Mouse (Mus musculus): ENCODE measurements around the gene Sdccag8. TPM values are rescaled to one million over a fixed set of nuclear protein-coding genes. Genes with fewer than 3 reads are reported as not detected.

Gene Sdccag8
- polyA plus RNA-seq, 1 experiment, result 3.9 TPM

DNA sequence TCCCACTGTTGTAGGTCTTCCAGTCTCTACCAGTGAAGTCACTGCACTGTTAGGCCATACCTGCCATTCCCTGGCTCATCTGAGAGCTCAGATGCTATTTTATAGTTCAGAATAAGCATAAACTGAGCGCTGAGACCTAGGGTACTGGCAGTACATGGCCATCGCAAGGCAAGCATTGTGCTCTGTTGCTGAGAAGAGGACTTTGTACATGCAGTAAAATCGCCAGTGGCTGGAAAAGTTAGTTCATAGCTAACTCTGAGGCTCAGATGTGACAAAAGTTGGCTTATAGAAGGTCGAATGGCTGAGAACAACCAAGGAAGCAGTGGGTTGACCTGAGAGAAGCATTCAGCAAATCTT, 180.9 kb downstream of the Sdccag8 start:
- WGBS, result 88% methylated on average over 4 of the region's 4 CpGs
- Histone ChIP-seq H3K4me1 (ENCODE audit: control insufficient read depth, insufficient read depth, low read length) (peaks cover 11% of the 10 kb centered on the region), H3K4me3 (replicated peaks; ENCODE audit: extremely low read depth, low read depth, low read length) (no peak overlapping the region)
- DNase-seq, result no peak
- no peak for TF ChIP-seq CTCF (IDR thresholded peaks at IDR 0.05; ENCODE audit: insufficient read depth, low read length)
- no peak for TF ChIP-seq POLR2A (IDR thresholded peaks at IDR 0.05; ENCODE audit: borderline replicate concordance, extremely low read depth, low read depth, low read length)

- no peak for DNase-seq
- WGBS, result 94% methylated on average over 3 of the region's 3 CpGs
- Histone ChIP-seq H3K4me3 (replicated peaks; ENCODE audit: extremely low read depth, low read depth, low read length) (no peak overlapping the region), H3K4me1 (ENCODE audit: control insufficient read depth, insufficient read depth, low read length) (peaks cover 11% of the 10 kb centered on the region)
- TF ChIP-seq CTCF (IDR thresholded peaks at IDR 0.05; ENCODE audit: insufficient read depth, low read length) (no peak), POLR2A (IDR thresholded peaks at IDR 0.05; ENCODE audit: borderline replicate concordance, extremely low read depth, low read depth, low read length) (no peak)
Observed at GRCm38 (mm10) chr1:176996166-176996565, 181.7 kb downstream of the Sdccag8 start.

DNA sequence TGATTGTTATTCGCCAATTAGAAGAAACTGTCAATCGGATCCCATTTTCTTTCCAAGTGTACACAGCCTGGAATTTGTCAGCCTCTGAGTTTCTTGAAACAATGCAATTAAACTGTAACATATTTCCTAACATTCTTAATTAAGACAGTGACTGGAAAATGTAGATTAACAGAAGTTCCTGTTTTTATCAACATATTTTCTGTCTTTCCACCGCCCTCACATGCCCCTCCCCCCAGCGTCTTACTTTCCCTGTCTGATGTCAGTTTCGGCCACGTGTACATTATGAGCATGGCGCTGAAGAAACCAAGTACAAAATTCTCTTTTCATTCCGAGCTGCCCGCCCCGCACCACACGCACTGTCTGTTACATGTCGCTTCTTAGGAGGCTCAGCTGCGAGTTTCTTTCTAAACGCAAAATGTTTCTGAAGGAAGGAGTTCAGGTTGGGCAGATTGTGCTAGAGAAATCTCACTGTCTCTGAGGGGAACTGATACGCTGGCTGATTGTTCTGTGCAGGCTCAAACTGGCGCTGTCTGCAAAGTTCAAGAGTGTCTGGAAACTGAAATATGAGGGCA, 182.3 kb downstream of the Sdccag8 start:
- 52% methylated on average over 16 of the region's 16 CpGs for WGBS
- no peak for DNase-seq
- no peak for TF ChIP-seq POLR2A (IDR thresholded peaks at IDR 0.05; ENCODE audit: borderline replicate concordance, extremely low read depth, low read depth, low read length)
- no peak for TF ChIP-seq CTCF (IDR thresholded peaks at IDR 0.05; ENCODE audit: insufficient read depth, low read length)
- Histone ChIP-seq H3K4me1 (ENCODE audit: control insufficient read depth, insufficient read depth, low read length) (peaks cover 9% of the 10 kb centered on the region), H3K4me3 (replicated peaks; ENCODE audit: extremely low read depth, low read depth, low read length) (no peak overlapping the region)

- no peak overlapping the region for H3K4me3 ChIP-seq (replicated peaks; ENCODE audit: extremely low read depth, low read depth, low read length)
- 77% methylated on average over 6 of the region's 6 CpGs for WGBS
- H3K4me1 ChIP-seq (ENCODE audit: control insufficient read depth, insufficient read depth, low read length), result peaks cover 9% of the 10 kb centered on the region
- no peak for DNase-seq
- TF ChIP-seq CTCF (IDR thresholded peaks at IDR 0.05; ENCODE audit: insufficient read depth, low read length), result no peak
- TF ChIP-seq POLR2A (IDR thresholded peaks at IDR 0.05; ENCODE audit: borderline replicate concordance, extremely low read depth, low read depth, low read length), result no peak
Observed at GRCm38 (mm10) chr1:176997254-176997653, 182.8 kb downstream of the Sdccag8 start.

DNA sequence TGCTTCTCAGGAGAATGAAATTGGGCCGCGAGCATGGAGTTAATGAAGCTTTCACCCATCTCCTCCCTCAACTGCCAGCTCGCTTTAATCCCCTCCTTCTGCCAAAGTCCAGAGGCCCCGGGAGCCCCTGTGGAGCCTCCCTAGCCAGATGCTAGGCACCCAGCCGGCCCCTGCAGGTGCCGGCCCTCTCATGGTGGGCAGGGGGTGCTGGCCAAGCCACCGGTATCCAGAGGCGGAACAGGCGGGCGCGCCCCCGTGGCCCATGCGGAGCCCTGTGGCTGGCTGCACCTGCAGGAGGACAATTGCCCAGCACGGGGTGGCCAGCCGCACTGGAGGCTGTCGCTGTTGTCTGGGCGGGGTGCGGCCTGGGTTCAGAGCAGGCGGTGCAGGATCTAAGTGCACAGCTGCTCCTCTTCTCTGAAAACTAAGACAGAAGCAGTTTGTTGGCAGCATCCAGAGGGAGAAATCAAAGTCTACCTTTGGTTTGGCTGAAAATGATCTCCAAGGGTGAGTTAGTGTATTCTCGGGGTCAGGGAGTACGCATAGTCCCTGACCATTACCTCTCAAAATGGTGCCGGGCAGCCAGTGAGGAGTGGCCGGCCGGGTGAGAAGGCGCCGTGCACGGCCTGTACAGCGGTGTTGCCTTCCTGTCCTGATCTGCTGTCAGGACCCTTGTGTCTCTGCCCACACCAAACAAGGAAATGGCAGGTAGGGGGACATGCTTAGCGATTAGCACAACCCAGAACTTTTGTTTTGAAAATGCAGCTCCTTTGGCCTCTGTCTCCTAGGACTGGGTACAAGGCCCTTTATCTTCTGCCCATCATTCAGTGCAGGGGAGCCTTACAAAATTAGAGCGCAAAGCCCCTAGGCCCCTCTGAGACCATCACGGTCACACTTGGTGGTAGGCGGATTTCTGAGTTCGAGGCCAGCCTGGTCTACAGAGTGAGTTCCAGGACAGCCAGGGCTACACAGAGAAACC, 183.5 kb downstream of the Sdccag8 start:
- H3K4me1 ChIP-seq (ENCODE audit: control insufficient read depth, insufficient read depth, low read length), result peaks cover 9% of the 10 kb centered on the region
- TF ChIP-seq POLR2A (IDR thresholded peaks at IDR 0.05; ENCODE audit: borderline replicate concordance, extremely low read depth, low read depth, low read length), result no peak
- no peak for TF ChIP-seq CTCF (IDR thresholded peaks at IDR 0.05; ENCODE audit: insufficient read depth, low read length)
- H3K4me3 ChIP-seq (replicated peaks; ENCODE audit: extremely low read depth, low read depth, low read length), result no peak overlapping the region
- WGBS, result 77% methylated on average over 33 of the region's 33 CpGs
- no peak for DNase-seq

DNA sequence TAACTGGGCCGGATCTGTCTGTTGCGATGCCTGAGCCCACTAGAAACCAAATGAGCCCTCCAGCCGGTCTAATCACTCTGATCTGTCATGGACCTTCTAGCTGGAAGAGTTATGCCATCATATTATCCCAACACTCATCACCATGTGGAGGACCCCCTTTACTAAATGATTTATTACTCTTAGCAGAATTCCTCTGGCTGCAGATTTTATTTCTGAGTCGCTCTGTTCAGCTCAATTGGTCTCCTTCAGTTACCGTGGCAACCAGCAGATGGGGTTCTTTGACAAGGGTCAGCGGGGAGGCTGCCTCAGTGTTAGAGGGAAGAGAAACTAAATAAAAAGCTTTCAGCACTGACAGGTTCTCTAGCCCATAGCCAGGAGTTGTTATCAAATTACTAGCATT, 184.6 kb downstream of the Sdccag8 start:
- WGBS, result 60% methylated on average over 6 of the region's 6 CpGs
- Histone ChIP-seq H3K4me3 (replicated peaks; ENCODE audit: extremely low read depth, low read depth, low read length) (no peak overlapping the region), H3K4me1 (ENCODE audit: control insufficient read depth, insufficient read depth, low read length) (no peaks in the 10 kb centered on the region)
- no peak for DNase-seq
- 0 out of 2 replicates have a peak, but pooled peaks have one; percentile 7 for TF ChIP-seq CTCF (IDR thresholded peaks at IDR 0.05; ENCODE audit: insufficient read depth, low read length)
- no peak for TF ChIP-seq POLR2A (IDR thresholded peaks at IDR 0.05; ENCODE audit: borderline replicate concordance, extremely low read depth, low read depth, low read length)

DNA sequence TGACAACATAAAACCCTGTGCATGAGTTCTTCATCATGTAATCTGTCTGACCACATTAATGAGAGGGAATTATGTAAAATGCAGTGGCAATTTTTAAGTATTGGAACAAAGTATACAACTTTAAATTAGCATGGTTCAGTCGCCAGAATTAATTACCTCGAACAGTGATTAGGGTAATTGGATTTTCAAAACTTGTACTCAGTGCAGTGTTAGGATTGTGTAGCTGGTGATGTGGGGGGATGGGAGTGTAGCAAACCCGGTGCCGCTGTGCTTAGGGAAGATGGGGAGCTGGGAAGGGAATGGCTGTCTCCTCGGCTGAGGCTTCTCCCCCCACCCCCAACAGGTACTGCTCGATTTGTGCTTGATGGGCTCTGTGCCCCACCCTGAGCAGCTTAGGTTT, 188.5 kb downstream of the Sdccag8 start:
- no peak for DNase-seq
- no peak for TF ChIP-seq POLR2A (IDR thresholded peaks at IDR 0.05; ENCODE audit: borderline replicate concordance, extremely low read depth, low read depth, low read length)
- TF ChIP-seq CTCF (IDR thresholded peaks at IDR 0.05; ENCODE audit: insufficient read depth, low read length), result no peak
- no peak overlapping the region for H3K4me3 ChIP-seq (replicated peaks; ENCODE audit: extremely low read depth, low read depth, low read length)
- 83% methylated on average over 6 of the region's 6 CpGs for WGBS
- H3K4me1 ChIP-seq (ENCODE audit: control insufficient read depth, insufficient read depth, low read length), result no peaks in the 10 kb centered on the region

DNA sequence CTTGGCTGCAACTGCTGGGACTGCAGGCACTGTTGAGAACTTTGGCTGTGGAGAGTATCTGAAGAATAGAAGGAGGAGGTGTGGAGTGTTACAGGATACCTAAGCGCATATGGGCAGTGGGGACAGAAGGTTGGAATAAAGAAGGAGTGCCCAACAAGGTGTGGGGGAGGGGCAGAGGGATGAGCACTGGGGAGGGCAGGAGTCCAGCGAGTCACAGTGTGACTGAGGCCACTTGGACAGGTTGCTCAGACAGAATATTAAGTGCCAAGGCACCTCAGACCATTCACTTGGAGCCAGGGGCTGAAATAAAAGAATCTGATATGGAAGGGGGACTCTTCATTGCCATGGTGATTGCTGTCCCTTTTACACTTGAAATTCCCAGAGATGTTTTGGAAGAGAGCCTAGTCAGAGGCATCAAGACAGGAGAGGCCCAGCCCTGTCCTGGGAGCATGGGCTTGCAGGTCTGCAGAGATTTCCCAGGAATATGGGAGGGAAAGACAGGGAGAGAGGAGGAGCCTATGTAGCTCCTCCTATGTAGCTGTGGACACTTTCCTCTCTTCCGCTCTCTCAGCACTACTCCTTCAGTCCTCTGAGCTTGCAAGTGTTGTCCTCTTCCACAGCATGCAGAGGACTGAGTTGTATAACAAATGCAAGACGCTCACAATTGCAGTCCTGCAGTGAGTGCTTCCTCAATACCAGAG, 189.7 kb downstream of the Sdccag8 start:
- DNase-seq, result no peak

DNA sequence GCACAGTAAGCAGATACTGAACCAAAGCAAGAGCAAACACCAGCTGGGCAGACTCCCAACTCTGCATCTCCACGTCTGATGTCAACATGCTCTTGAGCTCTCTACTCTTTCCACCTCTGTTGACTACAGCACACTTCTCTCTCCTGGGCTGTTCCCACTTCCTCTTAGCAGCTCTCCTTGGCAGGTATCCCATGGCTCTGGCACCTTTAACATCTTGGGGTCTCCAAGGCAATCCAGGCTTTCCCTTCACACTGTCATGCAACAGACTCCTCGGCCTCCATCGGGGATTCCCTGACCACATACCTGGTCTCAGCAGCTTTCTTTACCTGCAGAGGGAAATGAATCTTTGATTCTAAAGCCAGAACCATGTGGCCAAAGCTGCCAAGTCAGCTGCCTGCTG, 192.9 kb downstream of the Sdccag8 start:
- DNase-seq, result no peak
- Histone ChIP-seq H3K4me3 (replicated peaks; ENCODE audit: extremely low read depth, low read depth, low read length) (no peak overlapping the region), H3K4me1 (ENCODE audit: control insufficient read depth, insufficient read depth, low read length) (no peaks in the 10 kb centered on the region)
- no peak for TF ChIP-seq CTCF (IDR thresholded peaks at IDR 0.05; ENCODE audit: insufficient read depth, low read length)
- no peak for TF ChIP-seq POLR2A (IDR thresholded peaks at IDR 0.05; ENCODE audit: borderline replicate concordance, extremely low read depth, low read depth, low read length)
- WGBS, result 73% methylated on average over 3 of the region's 3 CpGs

More for the DNA sequence above, 189.7 kb downstream of the Sdccag8 start:
- Histone ChIP-seq H3K4me1 (ENCODE audit: control insufficient read depth, insufficient read depth, low read length) (no peaks in the 10 kb centered on the region), H3K4me3 (replicated peaks; ENCODE audit: extremely low read depth, low read depth, low read length) (no peak overlapping the region)
- TF ChIP-seq POLR2A (IDR thresholded peaks at IDR 0.05; ENCODE audit: borderline replicate concordance, extremely low read depth, low read depth, low read length), result no peak
- TF ChIP-seq CTCF (IDR thresholded peaks at IDR 0.05; ENCODE audit: insufficient read depth, low read length), result no peak
- WGBS, result 73% methylated on average over 4 of the region's 4 CpGs
